Mouse (Mus musculus): ENCODE results near the gene Nbas. TPM values are rescaled to one million over a fixed set of nuclear protein-coding genes. Genes with fewer than 3 reads are reported as not detected.

Gene Nbas
- total and polyA plus RNA-seq, 3 experiments, result 12.8 to 33.6 (median 28.9) TPM

DNA sequence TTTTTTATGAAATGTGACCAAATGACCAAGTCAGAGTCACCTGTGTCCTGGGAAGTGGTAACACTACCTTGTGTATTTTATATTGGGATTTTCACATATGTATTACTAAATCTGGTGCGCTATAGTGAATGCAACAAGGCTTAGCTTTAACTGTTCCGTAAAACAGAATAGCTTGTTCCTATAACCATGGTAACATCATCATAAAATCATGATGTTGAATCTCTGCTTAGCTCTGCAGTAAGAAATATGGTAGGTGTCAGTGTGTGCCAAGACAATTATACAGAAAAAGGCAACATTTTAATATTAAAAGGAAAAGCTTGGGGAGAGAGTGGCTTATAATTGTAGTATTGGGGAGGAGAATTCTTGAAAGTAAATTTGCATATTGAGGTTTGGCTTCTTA lies 45.0 kb downstream of the Nbas start:
- H3K4me3 ChIP-seq, result no peak overlapping the region
- H3K9ac ChIP-seq (ENCODE audit: low read depth, low read length), result no peak overlapping the region
- intact Hi-C loops (cut with DNase I), result no loop called here
- DNase-seq, result no peak
- H3K79me2 ChIP-seq (replicated peaks; ENCODE audit: control insufficient read depth, insufficient read depth, low read length), result no peaks in the 10 kb centered on the region
- no peak overlapping the region for H3K27ac ChIP-seq
- WGBS, result 96% methylated on average over 2 of the region's 2 CpGs
- no peaks in the 10 kb centered on the region for H3K27me3 ChIP-seq (ENCODE audit: control insufficient read depth, insufficient read depth, low read length)
- H3K4me1 ChIP-seq (ENCODE audit: control insufficient read depth, insufficient read depth, low read length), result no peaks in the 10 kb centered on the region
- no peak for TF ChIP-seq POLR2A (IDR thresholded peaks at IDR 0.05; ENCODE audit: insufficient read depth, low read depth, low read length)
- no peak for TF ChIP-seq EP300 (IDR thresholded peaks at IDR 0.05; ENCODE audit: insufficient read depth, low read depth, low read length)
- no peak for TF ChIP-seq CTCF (IDR thresholded peaks at IDR 0.05)
- H3K36me3 ChIP-seq (ENCODE audit: control insufficient read depth, insufficient read depth, low read length), result no peaks in the 10 kb centered on the region; the same call in 1 of the 2 replicates

GRCm38 (mm10) chr12:13314384-13314783 lies 45.5 kb downstream of the Nbas start:
- H3K27me3 ChIP-seq (ENCODE audit: control insufficient read depth, insufficient read depth, low read length), result no peaks in the 10 kb centered on the region
- no peak for TF ChIP-seq CTCF (IDR thresholded peaks at IDR 0.05)
- TF ChIP-seq POLR2A (IDR thresholded peaks at IDR 0.05; ENCODE audit: insufficient read depth, low read depth, low read length), result no peak
- TF ChIP-seq EP300 (IDR thresholded peaks at IDR 0.05; ENCODE audit: insufficient read depth, low read depth, low read length), result no peak
- no peak overlapping the region for H3K4me3 ChIP-seq
- H3K79me2 ChIP-seq (replicated peaks; ENCODE audit: control insufficient read depth, insufficient read depth, low read length), result no peaks in the 10 kb centered on the region
- intact Hi-C loops (cut with DNase I), result no loop called here
- no peak for DNase-seq
- no peaks in the 10 kb centered on the region; the same call in 1 of the 2 replicates for H3K36me3 ChIP-seq (ENCODE audit: control insufficient read depth, insufficient read depth, low read length)
- no peaks in the 10 kb centered on the region for H3K4me1 ChIP-seq (ENCODE audit: control insufficient read depth, insufficient read depth, low read length)
- H3K27ac ChIP-seq, result no peak overlapping the region
- 91% methylated on average over 3 of the region's 3 CpGs for WGBS
- H3K9ac ChIP-seq (ENCODE audit: low read depth, low read length), result no peak overlapping the region

DNA sequence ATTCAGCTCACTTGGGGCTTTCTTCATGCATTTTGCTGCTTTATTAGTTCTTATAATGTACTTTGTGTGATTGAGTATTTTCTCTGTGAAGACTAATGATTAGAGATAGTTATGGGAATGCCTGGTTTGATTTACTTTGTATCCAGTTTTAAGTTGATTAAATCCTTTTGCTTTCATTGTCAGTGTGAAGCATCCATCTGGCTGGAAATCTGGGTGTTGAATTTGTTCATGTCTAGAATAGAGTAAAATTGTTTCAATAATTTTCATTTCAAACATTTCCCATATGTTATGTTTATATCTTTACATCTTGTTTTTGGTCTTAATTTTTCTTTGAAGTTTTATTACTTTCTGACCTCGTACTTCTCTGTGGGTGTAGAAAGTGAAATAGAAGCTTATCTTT lies 46.1 kb downstream of the Nbas start:
- WGBS, result 96% methylated on average over 1 of the region's 1 CpGs
- Histone ChIP-seq H3K4me1 (ENCODE audit: control insufficient read depth, insufficient read depth, low read length) (no peaks in the 10 kb centered on the region), H3K79me2 (replicated peaks; ENCODE audit: control insufficient read depth, insufficient read depth, low read length) (no peaks in the 10 kb centered on the region), H3K4me3 (no peak overlapping the region), H3K27me3 (ENCODE audit: control insufficient read depth, insufficient read depth, low read length) (no peaks in the 10 kb centered on the region), H3K9ac (ENCODE audit: low read depth, low read length) (no peak overlapping the region), H3K36me3 (ENCODE audit: control insufficient read depth, insufficient read depth, low read length) (no peaks in the 10 kb centered on the region; the same call in 1 of the 2 replicates), H3K27ac (no peak overlapping the region)
- intact Hi-C loops (cut with DNase I), result no loop called here
- TF ChIP-seq CTCF (IDR thresholded peaks at IDR 0.05) (no peak), POLR2A (IDR thresholded peaks at IDR 0.05; ENCODE audit: insufficient read depth, low read depth, low read length) (no peak), EP300 (IDR thresholded peaks at IDR 0.05; ENCODE audit: insufficient read depth, low read depth, low read length) (no peak)
- DNase-seq, result no peak

GRCm38 (mm10) chr12:13342535-13342934 lies 73.6 kb downstream of the Nbas start:
- intact Hi-C loops (cut with DNase I), result no loop called here
- WGBS, result 71% methylated on average over 5 of the region's 5 CpGs

DNA sequence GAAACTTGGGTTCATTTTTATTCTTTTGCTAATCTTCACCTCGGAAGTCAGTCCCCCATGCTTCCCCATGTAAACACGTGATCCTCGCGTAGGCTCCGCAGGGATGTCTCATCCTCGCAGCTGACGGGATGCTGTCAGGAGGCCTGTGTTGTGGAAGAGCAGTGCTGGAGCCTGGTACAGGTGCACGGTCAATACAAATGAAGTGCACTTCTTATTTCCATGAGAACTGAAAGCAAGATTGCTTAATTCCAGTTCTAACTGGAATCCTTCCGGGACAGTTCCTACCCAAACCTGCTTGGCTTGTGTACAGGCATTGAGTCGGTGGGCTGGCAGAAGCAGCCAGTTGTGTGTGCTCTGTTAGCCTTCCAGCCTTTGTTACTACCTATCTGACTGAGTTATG lies 87.3 kb downstream of the Nbas start:
- H3K4me3 ChIP-seq, result no peak overlapping the region
- intact Hi-C loops (cut with DNase I), result no loop called here
- no peaks in the 10 kb centered on the region for H3K36me3 ChIP-seq (ENCODE audit: control insufficient read depth, insufficient read depth, low read length)
- 91% methylated on average over 10 of the region's 10 CpGs for WGBS
- H3K9ac ChIP-seq (ENCODE audit: low read depth, low read length), result no peak overlapping the region
- no peak overlapping the region for H3K27ac ChIP-seq
- no peak for TF ChIP-seq POLR2A (IDR thresholded peaks at IDR 0.05; ENCODE audit: insufficient read depth, low read depth, low read length)
- TF ChIP-seq CTCF (IDR thresholded peaks at IDR 0.05), result no peak
- no peak for TF ChIP-seq EP300 (IDR thresholded peaks at IDR 0.05; ENCODE audit: insufficient read depth, low read depth, low read length)
- H3K4me1 ChIP-seq (ENCODE audit: control insufficient read depth, insufficient read depth, low read length), result no peaks in the 10 kb centered on the region
- H3K27me3 ChIP-seq (ENCODE audit: control insufficient read depth, insufficient read depth, low read length), result no peaks in the 10 kb centered on the region
- no peaks in the 10 kb centered on the region for H3K79me2 ChIP-seq (replicated peaks; ENCODE audit: control insufficient read depth, insufficient read depth, low read length)
- DNase-seq, result no peak

More at GRCm38 (mm10) chr12:13342535-13342934, 73.6 kb downstream of the Nbas start:
- Histone ChIP-seq H3K9ac (ENCODE audit: low read depth, low read length) (no peak overlapping the region), H3K4me1 (ENCODE audit: control insufficient read depth, insufficient read depth, low read length) (no peaks in the 10 kb centered on the region), H3K36me3 (ENCODE audit: control insufficient read depth, insufficient read depth, low read length) (no peaks in the 10 kb centered on the region), H3K4me3 (no peak overlapping the region), H3K27me3 (ENCODE audit: control insufficient read depth, insufficient read depth, low read length) (no peaks in the 10 kb centered on the region), H3K79me2 (replicated peaks; ENCODE audit: control insufficient read depth, insufficient read depth, low read length) (no peaks in the 10 kb centered on the region), H3K27ac (no peak overlapping the region)
- no peak for DNase-seq
- no peak for TF ChIP-seq EP300 (IDR thresholded peaks at IDR 0.05; ENCODE audit: insufficient read depth, low read depth, low read length)
- TF ChIP-seq CTCF (IDR thresholded peaks at IDR 0.05), result no peak
- TF ChIP-seq POLR2A (IDR thresholded peaks at IDR 0.05; ENCODE audit: insufficient read depth, low read depth, low read length), result no peak

DNA sequence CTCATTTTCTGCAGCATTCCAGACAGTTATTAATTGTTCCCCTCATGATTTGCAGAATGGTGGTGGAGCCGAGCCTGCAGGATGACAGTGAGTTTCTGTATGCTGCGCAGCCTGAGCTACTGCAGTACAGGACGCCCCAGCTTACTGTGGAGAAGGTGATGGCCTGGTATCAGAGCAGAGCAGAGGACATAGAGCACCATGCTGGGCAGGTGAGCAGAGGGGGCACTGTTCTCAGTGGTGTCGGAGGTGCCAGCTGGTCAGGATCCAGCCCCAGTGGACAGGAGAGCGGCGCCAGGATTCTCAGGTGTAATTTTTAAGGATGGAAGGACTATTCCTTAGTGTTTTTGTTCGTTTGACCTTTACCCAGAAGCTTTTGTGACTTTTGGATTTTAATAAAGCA lies 87.8 kb downstream of the Nbas start:
- 88% methylated on average over 7 of the region's 7 CpGs for whole genome bisulfite sequencing
- Histone ChIP-seq H3K4me3 (no peak overlapping the region), H3K36me3 (ENCODE audit: control insufficient read depth, insufficient read depth, low read length) (no peaks in the 10 kb centered on the region), H3K79me2 (replicated peaks; ENCODE audit: control insufficient read depth, insufficient read depth, low read length) (no peaks in the 10 kb centered on the region), H3K9ac (ENCODE audit: low read depth, low read length) (no peak overlapping the region), H3K4me1 (ENCODE audit: control insufficient read depth, insufficient read depth, low read length) (no peaks in the 10 kb centered on the region), H3K27ac (no peak overlapping the region), H3K27me3 (ENCODE audit: control insufficient read depth, insufficient read depth, low read length) (no peaks in the 10 kb centered on the region)
- no peak for DNase-seq
- TF ChIP-seq POLR2A (IDR thresholded peaks at IDR 0.05; ENCODE audit: insufficient read depth, low read depth, low read length) (no peak), EP300 (IDR thresholded peaks at IDR 0.05; ENCODE audit: insufficient read depth, low read depth, low read length) (no peak), CTCF (IDR thresholded peaks at IDR 0.05) (no peak)
- intact Hi-C loops (cut with DNase I), result no loop called here
